Mouse (Mus musculus) intestine, postnatal 0 days (tissue): ENCODE measurements around the gene Spryd3. TPM values are rescaled to one million over a fixed set of nuclear protein-coding genes. Genes with fewer than 3 reads are reported as not detected.

Experiments used
- ATAC-seq: fragments of 200-750 bp; cut with Nextera tagmentation; 2 replicates; pipeline ENCODE4 v1.8.0; 2017; ENCODE audit warnings: mild to moderate bottlenecking, moderate TSS enrichment, moderate library complexity
- H3K27ac ChIP-seq: fragments of 300-500 bp; sonication (generic); 2 replicates; pipeline ENCODE4 v1.5.1; 2014; ENCODE audit warnings: mild to moderate bottlenecking, low read depth, low read length, moderate library complexity
- H3K27me3 ChIP-seq: fragments of 300-500 bp; sonication (generic); replicated peaks from 2 replicates; pipeline ENCODE4 v1.6.1; 2014; ENCODE audit warnings: low read length, mixed read lengths; ENCODE audit not compliant: control insufficient read depth, insufficient read depth
- H3K36me3 ChIP-seq: fragments of 300-500 bp; sonication (generic); 2 replicates; pipeline ENCODE4 v1.6.1; 2014; ENCODE audit warnings: mild to moderate bottlenecking, moderate library complexity; ENCODE audit not compliant: control insufficient read depth, insufficient read depth
- H3K4me1 ChIP-seq: fragments of 300-500 bp; sonication (generic); replicated peaks from 2 replicates; pipeline ENCODE4 v1.6.1; 2014; ENCODE audit warnings: antibody characterized with exemption, low read length, mixed read lengths; ENCODE audit not compliant: control insufficient read depth, insufficient read depth
- H3K4me2 ChIP-seq: fragments of 300-500 bp; sonication (generic); replicated peaks from 2 replicates; pipeline ENCODE4 v1.6.1; 2014; ENCODE audit warnings: low read depth, mild to moderate bottlenecking, moderate library complexity
- H3K4me3 ChIP-seq: fragments of 300-500 bp; sonication (generic); 2 replicates; pipeline ENCODE4 v1.5.1; 2014; ENCODE audit warnings: low read depth, low read length
- H3K9ac ChIP-seq: fragments of 300-500 bp; sonication (generic); 2 replicates; pipeline ENCODE4 v1.6.1; 2014; ENCODE audit warnings: mild to moderate bottlenecking, low read depth, low read length
- H3K9me3 ChIP-seq: fragments of 300-500 bp; sonication (generic); 2 replicates; pipeline ENCODE4 v1.6.1; 2016; ENCODE audit warnings: mixed run types; ENCODE audit not compliant: control insufficient read depth
- CTCF ChIP-seq: sonication (generic); IDR thresholded peaks from 2 replicates; pipeline ENCODE4 v1.5.1; 2016; ENCODE audit warnings: low read depth, mild to moderate bottlenecking, control low read depth, antibody characterized with exemption, moderate library complexity
- WGBS: fragments of 180-500 bp; shearing (Covaris S2); extraction: QIAGEN DNeasy Blood & Tissue Kit; methylation state at CpG from one replicate; pipeline ENCODE4 v1.1.7; 2014; 5-methylcytosine and 5-hydroxymethylcytosine counted together
- polyA plus RNA-seq: library from polyadenylated mRNA; unstranded; fragments of >200 nt; fragmentation: Nextera tagmentation; extraction: Ambion mirVana; gene quantifications from 2 replicates; pipeline ENCODE4 v1.2.1, GENCODE M21; 2015

The Spryd3 gene
- polyA plus RNA-seq, 1 experiment from 2014 or later, result 26.3 TPM

DNA sequence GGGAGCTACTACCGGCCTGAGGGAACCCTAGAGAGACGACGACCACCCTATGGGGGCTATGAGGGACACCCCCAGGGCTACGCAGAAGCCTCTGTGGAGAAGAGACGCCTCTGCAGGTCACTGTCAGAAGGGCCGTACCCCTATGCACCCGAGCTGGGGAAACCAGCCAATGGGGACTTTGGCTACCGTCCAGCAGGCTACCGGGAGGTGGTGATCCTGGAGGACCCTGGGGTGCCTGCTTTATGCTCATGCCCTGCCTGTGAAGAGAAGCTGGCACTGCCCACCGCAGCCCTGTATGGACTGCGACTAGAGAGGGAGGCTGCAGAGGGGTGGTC lies 24.6 kb downstream of the Spryd3 start:
- no peak for TF ChIP-seq CTCF
- no peaks in the 10 kb centered on the region for H3K27me3 ChIP-seq
- H3K36me3 ChIP-seq, result peaks cover 71% of the 10 kb centered on the region
- no peak for ATAC-seq
- H3K9me3 ChIP-seq, result no peaks in the 10 kb centered on the region
- H3K4me2 ChIP-seq, result no peak overlapping the region
- H3K4me3 ChIP-seq, result no peak overlapping the region
- peaks cover 7% of the 10 kb centered on the region; the same call in 1 of the 2 replicates for H3K4me1 ChIP-seq
- no peak overlapping the region for H3K27ac ChIP-seq
- whole genome bisulfite sequencing, result 86% methylated on average over 11 of the region's 11 CpGs
- H3K9ac ChIP-seq, result no peak overlapping the region

DNA sequence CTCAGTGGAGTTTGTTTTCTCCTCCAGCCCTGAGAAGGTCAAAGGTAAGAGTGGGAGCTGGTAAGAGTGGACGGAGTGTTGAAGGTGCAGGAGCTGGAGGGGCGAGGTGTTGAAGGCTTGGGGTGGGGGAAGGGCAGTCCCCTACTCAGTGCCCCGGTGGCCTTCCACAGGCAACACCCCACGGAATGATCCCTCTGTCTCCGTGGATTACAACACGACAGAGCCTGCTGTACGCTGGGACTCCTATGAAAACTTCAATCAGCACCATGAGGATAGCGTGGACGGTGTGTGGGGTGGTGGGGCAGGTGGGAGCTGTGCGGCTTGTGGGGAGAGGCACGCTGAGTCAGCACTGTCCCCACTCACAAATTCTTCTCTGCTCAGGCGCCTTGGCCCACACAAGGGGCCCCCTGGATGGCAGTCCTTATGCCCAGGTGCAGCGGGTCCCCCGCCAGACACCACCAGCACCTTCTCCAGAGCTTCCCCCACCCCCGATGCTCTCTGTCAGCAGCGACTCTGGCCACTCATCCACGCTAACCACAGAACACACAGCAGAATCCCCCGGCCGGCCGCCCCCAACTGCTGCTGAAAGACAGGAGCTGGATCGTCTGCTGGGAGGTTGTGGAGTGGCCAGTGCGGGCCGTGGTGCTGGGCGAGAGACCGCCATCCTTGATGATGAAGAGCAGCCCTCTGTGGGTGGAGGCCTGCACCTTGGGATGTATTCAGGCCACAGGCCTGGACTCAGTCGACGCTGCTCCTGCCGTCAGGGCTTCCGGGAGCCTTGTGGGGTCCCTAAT lies 25.1 kb downstream of the Spryd3 start:
- 78% methylated on average over 29 of the region's 29 CpGs for WGBS
- no peak overlapping the region for H3K27ac ChIP-seq
- H3K4me1 ChIP-seq, result peaks cover 4% of the 10 kb centered on the region; the same call in 1 of the 2 replicates
- H3K4me2 ChIP-seq, result no peak overlapping the region
- no peaks in the 10 kb centered on the region for H3K9me3 ChIP-seq
- H3K4me3 ChIP-seq, result no peak overlapping the region
- H3K36me3 ChIP-seq, result peaks cover 67% of the 10 kb centered on the region
- no peak for ATAC-seq
- no peak overlapping the region for H3K9ac ChIP-seq
- TF ChIP-seq CTCF, result no peak
- H3K27me3 ChIP-seq, result no peaks in the 10 kb centered on the region

DNA sequence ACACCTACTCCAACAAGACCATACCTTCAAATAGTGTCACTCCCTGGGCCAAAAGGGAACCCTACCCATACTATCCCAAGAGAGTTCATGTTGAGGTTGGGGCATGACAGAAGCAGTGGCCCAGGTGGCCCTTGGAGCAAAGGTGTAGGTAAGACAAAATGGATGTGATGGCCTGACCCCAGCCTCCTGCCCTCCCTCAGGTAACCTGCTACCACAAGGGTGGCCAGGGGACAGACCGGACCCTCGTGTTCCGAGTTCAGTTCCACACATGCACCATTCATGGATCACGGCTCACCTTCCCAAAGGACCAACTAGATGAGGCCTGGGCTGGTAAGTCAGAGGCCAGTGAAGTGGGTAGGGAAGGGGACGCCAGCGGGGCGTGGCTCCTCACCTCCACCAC lies 25.8 kb downstream of the Spryd3 start:
- no peak overlapping the region for H3K27ac ChIP-seq
- H3K9me3 ChIP-seq, result no peaks in the 10 kb centered on the region
- 0 out of 2 replicates have a peak, but pooled peaks cover 4% of the 10 kb centered on the region for H3K4me1 ChIP-seq
- 83% methylated on average over 7 of the region's 7 CpGs for WGBS
- peaks cover 63% of the 10 kb centered on the region for H3K36me3 ChIP-seq
- ATAC-seq, result no peak
- H3K9ac ChIP-seq, result no peak overlapping the region
- no peak for TF ChIP-seq CTCF
- no peaks in the 10 kb centered on the region for H3K27me3 ChIP-seq
- H3K4me3 ChIP-seq, result no peak overlapping the region
- no peak overlapping the region for H3K4me2 ChIP-seq

DNA sequence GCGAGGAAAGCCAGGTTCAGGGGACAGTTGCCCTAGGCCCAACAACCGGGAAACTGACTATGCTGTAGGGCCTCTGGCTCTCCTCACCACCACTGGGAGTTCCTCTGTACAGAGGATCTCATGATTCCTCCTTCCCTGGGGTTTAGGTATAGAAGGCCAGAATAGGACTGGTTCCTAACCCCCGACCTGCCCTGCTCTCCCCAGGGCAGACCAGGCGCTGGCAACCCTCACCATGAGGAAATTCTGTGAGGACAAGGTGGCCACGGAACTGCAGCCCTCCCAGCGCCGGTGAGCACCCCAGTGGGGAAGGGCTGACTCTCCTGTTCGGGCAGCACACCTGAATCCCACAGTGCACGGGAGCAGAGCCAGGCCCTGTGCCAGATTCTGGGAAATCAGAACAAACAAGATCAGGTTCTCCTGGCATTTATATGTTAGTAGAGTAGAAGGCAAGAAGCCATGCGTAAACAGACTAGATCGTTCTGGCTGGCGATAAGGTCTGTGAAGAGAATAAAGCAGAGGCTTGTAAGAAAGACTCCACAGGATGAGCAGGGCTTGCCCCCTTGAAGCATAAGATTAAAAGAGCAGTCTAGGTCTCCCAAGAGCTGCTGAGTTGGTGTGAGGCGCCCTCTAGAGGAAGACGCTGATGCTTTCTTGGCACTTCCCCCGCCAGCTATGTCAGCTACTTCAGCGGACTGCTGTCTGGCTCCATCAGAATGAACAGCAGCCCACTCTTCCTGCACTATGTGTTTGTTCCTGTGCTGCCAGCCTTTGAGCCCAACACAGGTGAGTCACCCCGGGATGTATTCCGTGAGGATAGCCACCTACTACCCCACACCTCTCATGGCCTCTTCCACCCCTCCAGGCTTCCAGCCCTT lies 27.1 kb downstream of the Spryd3 start:
- Histone ChIP-seq H3K9ac (no peak overlapping the region), H3K36me3 (peaks cover 58% of the 10 kb centered on the region), H3K9me3 (no peaks in the 10 kb centered on the region), H3K27me3 (no peaks in the 10 kb centered on the region), H3K4me3 (no peak overlapping the region), H3K4me2 (no peak overlapping the region), H3K27ac (0 out of 2 replicates have a peak overlapping the region, but pooled peaks have one; percentile 4), H3K4me1 (0 out of 2 replicates have a peak, but pooled peaks cover 4% of the 10 kb centered on the region)
- no peak for ATAC-seq
- 52% methylated on average over 18 of the region's 18 CpGs for WGBS
- peak; percentile 87 for TF ChIP-seq CTCF

DNA sequence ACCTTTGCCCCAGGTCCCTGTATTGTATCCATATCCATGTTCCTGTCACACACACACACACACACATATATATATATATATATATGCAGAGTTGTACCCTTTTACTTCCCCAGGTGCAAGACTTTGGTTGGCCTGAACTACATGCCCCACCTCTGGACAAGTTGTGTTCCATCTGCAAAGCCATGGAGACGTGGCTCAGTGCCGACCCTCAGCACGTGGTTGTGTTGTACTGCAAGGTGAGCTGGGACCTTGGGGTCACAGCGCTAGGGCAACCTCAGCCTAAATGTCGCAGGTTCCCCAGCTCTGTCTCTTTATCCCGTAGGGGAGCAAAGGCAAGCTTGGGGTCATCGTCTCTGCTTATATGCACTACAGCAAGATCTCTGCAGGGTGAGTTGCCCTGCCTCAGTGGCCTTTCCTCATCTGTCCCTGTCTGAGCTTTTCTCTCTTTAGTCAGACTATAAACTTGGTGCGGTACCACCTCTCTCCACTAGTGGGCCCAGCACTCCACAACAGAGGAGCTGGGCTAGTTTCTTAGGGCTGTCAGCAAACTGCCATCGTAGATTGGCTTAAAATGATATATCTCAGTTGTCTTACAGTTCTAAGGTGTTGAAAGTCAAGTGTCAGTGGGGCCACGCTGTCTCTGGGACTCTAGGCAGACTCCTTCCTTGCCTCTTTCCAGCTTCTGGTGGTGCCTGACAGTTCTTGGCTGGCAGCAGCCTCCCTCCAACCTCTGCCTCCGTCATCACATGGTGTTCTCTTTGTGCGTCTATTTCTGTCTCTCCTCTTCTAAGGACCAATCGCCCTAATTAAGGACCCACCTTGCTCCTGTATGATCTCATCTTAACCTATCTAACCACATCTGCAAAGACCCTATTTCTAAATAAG lies 28.1 kb downstream of the Spryd3 start:
- Histone ChIP-seq H3K9me3 (no peaks in the 10 kb centered on the region), H3K27ac (no peak overlapping the region), H3K9ac (no peak overlapping the region), H3K4me3 (no peak overlapping the region), H3K36me3 (peaks cover 48% of the 10 kb centered on the region), H3K27me3 (no peaks in the 10 kb centered on the region), H3K4me1 (0 out of 2 replicates have a peak, but pooled peaks cover 8% of the 10 kb centered on the region), H3K4me2 (peak overlapping the region; percentile 77; the same call in 1 of the 2 replicates)
- no peak for ATAC-seq
- TF ChIP-seq CTCF, result peak; percentile 82
- whole genome bisulfite sequencing, result 46% methylated on average over 13 of the region's 13 CpGs
